Mouse (Mus musculus): ENCODE measurements around the gene Barhl1.

- TF ChIP-seq CTCF (IDR thresholded peaks at IDR 0.05; ENCODE audit: low read depth): no peak
- no peak for TF ChIP-seq EP300 (IDR thresholded peaks at IDR 0.05; ENCODE audit: low read depth)
Measured at GRCm38 (mm10) chr2:28910877-28911276, 5.6 kb downstream of the Barhl1 start.
